Mouse (Mus musculus) leukemia stem cell, adult 10-12 weeks (primary cell): Measurements from ENCODE around the gene Vcam1. TPM values are rescaled to one million over a fixed set of nuclear protein-coding genes. Genes with fewer than 3 reads are reported as not detected.

Source experiments
- polyA plus RNA-seq: library from polyadenylated mRNA; stranded (reverse); fragments of >175 nt; gene quantifications from 2 replicates; pipeline ENCODE4 v1.2.3, GENCODE M21; 2012; ENCODE audit warnings: low replicate concordance

Gene Vcam1
- 2.1 and 3.1 TPM in 2 replicates for polyA plus RNA-seq

DNA sequence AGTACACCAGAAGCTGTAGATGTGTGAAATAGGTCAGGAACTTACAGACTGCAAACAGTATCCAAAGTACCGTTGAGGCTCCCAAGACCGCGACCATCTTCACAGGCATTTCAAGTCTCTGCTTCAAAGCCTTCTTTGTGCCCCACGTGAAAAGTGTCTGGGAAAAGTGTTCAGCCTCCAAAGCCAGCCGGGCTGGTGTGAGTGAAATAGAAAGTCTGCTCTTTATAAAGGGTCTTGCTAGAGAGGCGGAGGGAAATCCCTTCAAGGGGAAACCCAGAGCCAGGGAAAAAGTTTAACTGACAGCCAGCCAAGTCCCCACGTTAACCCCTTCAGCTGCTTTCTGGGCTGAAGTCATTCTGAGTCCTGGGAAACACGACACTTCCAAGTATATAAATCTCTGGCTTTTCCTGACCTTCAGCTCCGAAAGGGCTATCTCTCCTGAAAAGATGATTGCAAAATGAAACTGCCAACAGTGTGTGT lies at the start of gene Vcam1:
Gene Vcam1, minus strand, starts transcription at position 430 of the 480 bp plus-strand sequence.

Other genes starting within 250 kb of the Vcam1 start
- 0.69 and 0.93 TPM in 2 replicates for gene Dph5, start 241.9 kb downstream of the Vcam1 start, polyA plus RNA-seq
- 0.29 and 2.7 TPM in 2 replicates for gene Slc30a7, start 122.3 kb downstream of the Vcam1 start, polyA plus RNA-seq
- 0.73 and 15.3 TPM in 2 replicates for gene Extl2, start 122.2 kb downstream of the Vcam1 start, polyA plus RNA-seq
- gene Gpr88, start 123.8 kb upstream of the Vcam1 start, polyA plus RNA-seq = 0.07 and 0.25 TPM in 2 replicates